Mouse (Mus musculus) liver, adult 2 months (tissue): ENCODE data around the gene Efna2.

ENCODE experiments used
- CTCF ChIP-seq: fragments of 200-500 bp; IDR thresholded peaks from 2 replicates; pipeline ENCODE4 v1.5.1; 2011; ENCODE audit warnings: low read depth, low read length, control low read depth
- POLR2A ChIP-seq: fragments of 200-500 bp; IDR thresholded peaks from 2 replicates; pipeline ENCODE4 v1.6.1; 2011; ENCODE audit warnings: low read length, control low read depth; ENCODE audit not compliant: insufficient read depth; ENCODE audit errors: extremely low read depth

- no peak for TF ChIP-seq CTCF
- TF ChIP-seq POLR2A, result no peak
Observed at GRCm38 (mm10) chr10:80156752-80157053, 22.6 kb upstream of the Efna2 start.
